Mouse (Mus musculus) cerebellum, adult 8-10 months (tissue): ENCODE measurements around the gene Fv1.

Experiments
- DNase-seq: peaks from one replicate; pipeline ENCODE4 v3.0.0; 2022

Fv1 gene

DNA sequence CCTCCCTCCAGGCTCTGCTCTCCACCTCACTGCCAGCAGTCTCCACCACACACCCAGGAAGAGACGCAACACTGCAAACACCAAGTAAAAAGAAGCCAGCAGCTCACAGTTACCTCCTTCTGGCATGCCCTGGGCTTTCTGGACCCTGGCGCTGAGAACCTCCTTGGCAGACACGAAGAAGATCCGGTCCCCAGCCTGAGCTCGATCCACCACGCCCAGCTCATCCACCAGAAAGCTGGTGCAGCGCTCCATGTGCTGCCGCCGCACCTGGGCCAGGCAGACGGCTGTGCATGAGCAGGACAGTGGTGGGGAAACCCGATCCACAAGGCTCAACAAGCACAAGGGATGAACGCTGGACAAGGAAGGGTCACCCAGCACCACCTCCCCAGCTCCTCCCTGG lies 17.4 kb downstream of the Fv1 start:
- DNase-seq: no peak

DNA sequence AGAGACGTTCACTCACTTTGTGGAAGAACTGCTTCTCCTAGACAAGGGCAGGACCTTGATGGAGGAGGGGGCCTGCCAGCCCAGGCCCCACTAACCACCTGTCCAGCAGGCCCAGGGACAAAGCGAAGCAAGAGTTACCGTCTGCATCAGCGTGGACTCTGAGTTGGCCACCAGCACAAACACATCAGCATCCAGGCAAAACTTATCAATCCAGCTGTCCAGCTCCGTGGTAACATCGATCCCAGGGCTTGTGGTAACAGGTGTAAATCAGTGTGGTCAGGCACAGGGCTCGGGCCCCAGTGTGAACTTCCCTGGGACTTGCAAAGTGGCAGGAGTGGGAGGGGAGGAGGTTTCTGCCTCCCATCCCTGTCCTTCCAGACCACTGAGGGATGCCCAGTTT lies 18.5 kb downstream of the Fv1 start:
- DNase-seq: no peak

DNA sequence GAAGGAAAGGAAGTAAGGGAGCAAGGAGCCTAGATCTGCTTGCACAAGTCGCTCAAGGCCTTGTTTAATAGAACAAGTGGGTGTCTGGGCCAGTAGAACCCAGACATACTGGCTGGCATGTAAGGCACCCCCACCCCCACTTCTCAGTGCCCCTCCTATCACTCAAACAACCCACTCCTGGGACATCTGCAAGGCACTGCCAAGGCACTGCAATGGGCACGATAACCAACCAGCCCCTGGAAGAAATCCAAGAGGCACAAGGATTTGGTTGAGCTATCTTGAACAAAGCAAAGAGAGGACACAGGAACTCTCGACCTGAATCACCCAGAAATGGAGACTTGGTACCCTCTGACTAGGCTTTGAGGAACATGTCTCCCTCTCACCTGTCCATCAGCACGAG lies 19.5 kb downstream of the Fv1 start:
- no peak for DNase-seq

DNA sequence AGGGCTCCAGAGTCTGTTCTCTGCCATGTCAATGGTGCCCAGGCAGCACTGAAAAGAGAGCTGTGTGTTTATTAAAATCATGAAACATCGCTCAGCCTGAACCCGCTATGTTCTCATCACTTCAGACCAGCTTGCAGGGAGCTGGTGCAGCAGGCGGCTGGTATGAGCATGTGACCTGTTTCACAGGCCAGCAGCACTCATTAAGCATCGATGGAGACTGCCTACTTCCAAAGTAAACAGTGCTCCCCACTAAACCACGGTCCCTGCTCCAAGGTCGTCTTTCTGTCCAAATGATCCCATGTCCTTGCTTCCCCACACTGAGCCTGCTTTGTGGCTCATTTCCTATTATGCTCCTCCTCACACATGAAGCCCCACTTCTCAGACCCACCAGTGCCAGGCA lies 21.6 kb downstream of the Fv1 start:
- DNase-seq: no peak

GRCm38 (mm10) chr4:147895815-147896330 lies 27.1 kb downstream of the Fv1 start:
- DNase-seq: no peak

GRCm38 (mm10) chr4:147896411-147896810 lies 27.6 kb downstream of the Fv1 start:
- no peak for DNase-seq

GRCm38 (mm10) chr4:147897348-147897747 lies 28.6 kb downstream of the Fv1 start:
- DNase-seq: no peak

DNA sequence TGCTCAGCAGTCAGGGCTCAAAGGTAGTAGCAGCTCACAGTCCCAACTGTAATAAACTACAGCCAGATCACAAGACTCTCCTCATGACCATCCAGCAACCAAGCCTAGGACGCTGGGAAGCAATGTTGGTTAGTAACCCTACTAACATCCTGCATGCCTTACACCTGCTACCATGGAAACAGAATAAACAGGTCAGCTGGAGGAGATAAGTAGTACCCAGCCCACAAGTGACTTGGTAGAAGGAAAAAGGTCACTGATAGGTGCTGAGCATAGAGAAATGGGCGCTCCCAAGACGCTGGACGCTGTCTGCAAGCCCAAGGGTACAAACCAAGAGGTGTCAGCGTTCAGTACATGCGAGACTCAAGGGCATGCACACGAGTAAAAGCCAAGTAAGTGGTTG lies 31.7 kb downstream of the Fv1 start:
- no peak for DNase-seq

DNA sequence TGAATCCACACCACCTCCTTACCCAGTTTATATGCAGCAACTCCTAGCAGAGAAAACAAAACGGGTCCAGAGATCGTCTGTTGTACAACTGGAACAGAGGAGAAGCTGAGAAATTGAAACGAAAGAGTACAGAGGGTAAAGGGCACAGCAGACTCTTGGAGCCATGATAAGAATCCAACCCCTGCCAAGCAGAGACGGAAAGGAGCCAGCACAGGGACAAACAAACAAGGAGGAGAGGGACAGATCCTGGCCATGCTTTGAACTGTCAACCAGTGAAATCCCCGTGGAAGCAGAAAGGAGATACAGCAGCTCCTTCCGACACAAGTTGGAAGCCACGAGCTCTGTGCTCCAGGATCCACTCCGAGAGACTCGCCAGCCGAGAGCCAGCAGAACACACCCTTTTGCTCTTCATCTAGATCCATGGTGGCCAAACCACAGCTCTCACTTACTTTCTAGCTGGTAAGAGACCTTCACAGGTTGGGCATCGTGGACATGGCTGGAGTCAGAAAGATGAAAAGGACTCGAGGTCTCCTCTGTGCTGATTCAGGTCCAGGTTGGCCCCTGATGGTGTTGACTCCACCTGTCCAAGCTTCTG lies 34.2 kb downstream of the Fv1 start:
- DNase-seq: no peak

GRCm38 (mm10) chr4:147903601-147904000 lies 34.8 kb downstream of the Fv1 start:
- no peak for DNase-seq

GRCm38 (mm10) chr4:147904313-147905089 lies 35.7 kb downstream of the Fv1 start, which contains the start of gene Mfn2:
TSS of gene Mfn2 (minus strand) at chr4:147904704.
- peak; percentile 93 for DNase-seq

GRCm38 (mm10) chr4:147905090-147905659 lies 36.4 kb downstream of the Fv1 start:
- DNase-seq: no peak

DNA sequence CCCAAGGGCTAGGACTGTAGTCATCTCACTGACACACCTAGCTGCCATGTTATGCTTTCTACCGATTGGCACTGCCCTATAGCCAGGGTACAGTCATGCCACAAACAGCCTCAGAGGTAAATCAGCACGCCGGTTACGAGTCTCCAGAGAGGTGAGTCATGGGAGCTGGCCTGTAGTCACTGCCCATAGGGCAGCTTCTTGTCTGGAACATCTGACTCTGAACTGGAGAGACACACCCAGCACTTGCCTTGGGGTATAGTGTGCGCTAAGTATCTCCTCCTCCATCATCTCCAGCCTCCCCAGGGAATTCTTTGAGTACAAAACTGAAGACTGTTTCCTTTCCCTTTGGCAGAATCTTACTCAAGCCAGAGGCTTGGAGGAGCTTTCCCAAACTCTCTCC lies 37.5 kb downstream of the Fv1 start:
- DNase-seq: no peak

GRCm38 (mm10) chr4:147909486-147909885 lies 40.7 kb downstream of the Fv1 start:
- no peak for DNase-seq

DNA sequence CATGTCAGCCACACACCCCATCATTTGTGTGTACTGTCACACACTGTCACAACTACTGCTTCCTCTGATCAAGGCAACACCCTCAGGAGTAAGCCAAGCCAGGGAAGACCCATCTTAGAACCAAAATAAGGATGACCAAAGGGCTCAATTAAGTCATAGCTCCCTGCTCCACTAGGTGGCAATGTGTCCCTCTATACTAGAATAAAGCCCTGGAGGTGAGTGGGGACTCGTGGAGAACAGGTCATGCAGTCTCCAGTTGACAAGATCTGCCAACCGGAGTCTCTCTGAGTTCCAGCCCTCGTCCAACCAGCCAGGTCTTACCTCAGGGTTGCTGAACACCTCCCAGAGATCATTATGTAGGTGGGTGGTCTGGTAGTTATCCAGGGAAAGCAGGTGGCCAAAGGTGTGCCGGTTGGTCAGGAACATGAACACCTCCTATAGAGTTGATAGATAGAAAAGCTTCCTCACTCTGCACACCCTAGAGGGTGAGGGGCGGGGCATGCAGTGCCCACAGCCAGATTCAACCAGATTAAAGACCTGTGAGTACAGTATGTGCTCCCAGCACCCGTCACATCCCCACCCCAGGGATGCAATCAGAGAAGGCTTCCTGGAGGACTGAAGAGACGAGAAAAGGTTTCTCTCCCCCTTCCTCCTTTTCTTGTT lies 49.8 kb downstream of the Fv1 start:
- DNase-seq: no peak
